Mouse (Mus musculus) sigmoid colon, adult 10 weeks (tissue): ENCODE results near the gene Lrrc74b. TPM values are rescaled to one million over a fixed set of nuclear protein-coding genes. Genes with fewer than 3 reads are reported as not detected.

Source experiments
- polyA plus RNA-seq: library from polyadenylated mRNA; stranded (reverse); fragments of 350-450 nt; fragmentation: Illumina TruSeq; extraction: RNeasy Lipid Tissue Mini Kit (QIAGEN cat#74804); gene quantifications from one replicate; pipeline ENCODE4 v1.2.3, GENCODE M21; 2014; ENCODE audit warnings: low read depth, low replicate concordance

Gene Lrrc74b
- polyA plus RNA-seq: 0.32 TPM

DNA sequence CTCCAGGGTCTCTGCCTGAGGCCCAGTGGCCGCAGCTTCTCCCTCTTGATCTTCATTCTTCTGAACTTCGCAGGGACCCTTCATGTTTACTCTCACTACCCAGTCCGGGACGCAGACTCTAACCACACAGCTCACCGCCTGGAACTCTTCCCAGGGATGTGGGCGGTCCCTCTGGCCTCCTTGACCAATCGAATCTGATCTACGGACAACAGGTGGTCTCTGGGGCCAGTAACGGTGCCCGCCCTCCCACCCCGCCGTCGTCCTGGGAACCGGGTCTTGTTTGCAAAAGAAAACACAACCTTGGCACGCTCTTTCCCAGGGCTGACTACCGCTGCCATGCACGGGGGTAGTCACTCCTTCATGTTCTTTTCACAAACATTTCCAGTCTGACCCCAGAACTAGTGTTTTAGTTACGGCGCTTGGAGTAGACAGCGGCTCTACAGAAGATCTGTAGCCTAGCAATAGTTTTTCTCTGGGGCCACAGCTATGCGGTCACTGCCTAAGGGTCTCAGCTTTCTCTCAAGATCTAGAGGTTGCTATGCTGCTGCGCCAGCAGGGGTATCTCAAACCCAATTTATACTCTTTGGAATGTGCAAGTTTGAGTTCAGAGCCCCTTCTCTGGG is at the start of gene Lrrc74b:
Gene Lrrc74b (minus strand): TSS at position 120 of the 623 bp plus-strand sequence.

DNA sequence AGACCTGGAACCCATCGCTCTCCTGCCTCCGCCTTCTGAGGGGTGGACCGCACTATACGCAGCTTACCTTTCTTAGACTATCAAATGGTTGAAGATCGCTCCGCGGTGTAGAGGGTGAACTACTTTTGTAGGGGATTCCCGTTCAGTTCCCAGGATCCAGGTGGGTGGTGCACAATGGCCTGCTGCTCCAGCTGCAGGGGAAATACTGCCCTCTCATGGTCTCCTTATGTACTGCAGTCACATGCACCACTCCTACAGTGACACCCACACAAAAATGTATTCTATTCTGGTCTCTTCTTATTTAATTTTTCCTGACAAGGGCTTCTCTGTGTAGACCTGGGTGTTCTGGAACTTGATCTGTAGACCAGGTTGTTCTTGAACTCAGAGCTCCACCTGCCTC is 22.0 kb upstream of the Lrrc74b start, which contains the start of gene Slc7a4:
Gene Slc7a4 (minus strand): TSS at position 151 of the 400 bp plus-strand sequence.

GRCm38 (mm10) chr16:17561751-17562208 is 733 bp upstream of the Lrrc74b start, which contains the start of gene P2rx6:
TSS of gene P2rx6 (plus strand) at chr16:17561885.

DNA sequence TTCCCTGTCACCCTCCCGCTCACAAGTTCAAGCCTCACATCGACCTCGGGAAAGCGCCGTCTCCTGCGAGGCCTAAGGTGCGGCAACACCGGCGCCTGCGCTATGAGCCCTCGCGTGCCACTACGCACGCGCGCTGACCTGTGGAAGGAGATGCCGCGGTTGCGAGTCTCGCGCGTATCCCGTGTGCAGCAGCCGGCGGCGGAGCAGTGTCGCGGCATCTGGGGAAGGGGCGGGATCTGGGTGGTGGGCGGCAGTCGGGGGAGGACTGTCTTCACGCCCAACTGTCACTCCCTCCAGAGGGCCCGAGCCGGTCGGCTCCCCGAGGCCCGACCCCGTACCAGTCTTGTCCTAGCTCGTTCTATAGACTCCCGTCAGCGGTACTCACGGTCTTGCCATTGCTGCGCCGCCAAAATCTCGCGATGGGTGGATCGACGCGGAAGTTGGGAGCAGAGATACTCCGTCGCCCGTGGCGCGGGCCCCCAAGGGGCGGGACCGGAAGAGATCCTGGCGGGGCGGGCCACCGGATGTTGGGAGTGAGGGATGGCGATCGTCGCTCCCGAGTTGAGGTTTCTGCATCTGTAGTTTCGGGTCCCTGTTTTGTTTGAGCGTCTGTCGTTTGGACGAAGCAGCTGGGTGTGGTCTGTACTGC is 30.3 kb downstream of the Lrrc74b start, which contains the start of gene Thap7:
Gene Thap7 (minus strand): TSS at position 497 of the 649 bp plus-strand sequence.

DNA sequence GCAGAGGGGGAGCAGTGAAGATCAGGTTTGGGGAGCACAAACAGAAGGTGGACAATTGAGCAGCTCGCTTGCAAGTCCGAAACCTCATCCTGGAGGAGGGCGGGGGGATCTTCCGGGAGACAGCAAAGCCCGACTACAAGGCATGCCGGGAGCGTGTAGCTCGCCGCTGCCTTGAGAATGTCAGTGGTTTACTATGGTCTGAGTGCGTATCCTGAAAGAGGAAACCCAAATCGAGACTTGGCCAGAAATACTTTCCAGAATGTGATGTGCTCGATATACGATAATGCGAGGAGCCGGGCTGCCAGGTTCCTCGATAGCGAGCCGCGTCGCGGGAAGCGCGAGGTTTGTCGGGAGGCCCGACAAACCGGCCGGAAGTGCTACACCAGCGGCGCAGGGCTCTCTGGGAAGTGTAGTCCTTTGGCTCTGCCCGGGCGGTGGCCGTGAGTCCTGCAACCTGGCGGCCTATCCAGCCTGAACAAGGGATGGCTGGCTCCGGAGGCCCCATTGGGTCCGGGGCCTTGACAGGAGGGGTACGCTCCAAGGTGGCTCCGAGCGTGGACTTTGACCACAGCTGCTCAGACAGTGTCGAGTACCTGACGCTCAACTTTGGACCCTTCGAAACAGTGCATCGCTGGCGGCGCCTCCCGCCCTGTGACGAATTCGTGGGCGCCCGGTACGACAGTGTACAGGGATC is 52.4 kb downstream of the Lrrc74b start, which contains the start of gene Lztr1:
Gene Lztr1 (plus strand): TSS at position 143 of the 694 bp plus-strand sequence.

Other genes with a start within 250 kb of the Lrrc74b start
- not detected for gene Serpind1, start 229.9 kb downstream of the Lrrc74b start, polyA plus RNA-seq
- gene Snap29, start 155.3 kb downstream of the Lrrc74b start, polyA plus RNA-seq: 81.2 TPM
- gene Pi4ka, start 154.9 kb downstream of the Lrrc74b start, polyA plus RNA-seq: 17.7 TPM
- 28.2 TPM for gene Crkl, start 109.3 kb downstream of the Lrrc74b start, polyA plus RNA-seq
- 0.38 TPM for gene Aifm3, start 71.6 kb downstream of the Lrrc74b start, polyA plus RNA-seq
- 17.8 TPM for gene Lztr1, start 52.6 kb downstream of the Lrrc74b start, polyA plus RNA-seq
- 1.3 TPM for gene Thap7, start 30.1 kb downstream of the Lrrc74b start, polyA plus RNA-seq
- 0.28 TPM for gene P2rx6, start 638 bp upstream of the Lrrc74b start, polyA plus RNA-seq
- gene Slc7a4, start 22.0 kb upstream of the Lrrc74b start, polyA plus RNA-seq: 0.32 TPM
- gene Smpd4, start 58.1 kb upstream of the Lrrc74b start, polyA plus RNA-seq: 15.8 TPM
- gene Ccdc74a, start 85.2 kb upstream of the Lrrc74b start, polyA plus RNA-seq: 0.85 TPM
- gene Med15, start 171.6 kb upstream of the Lrrc74b start, polyA plus RNA-seq: 13.7 TPM
- gene Klhl22, start 198.4 kb upstream of the Lrrc74b start, polyA plus RNA-seq: 10.7 TPM
- gene Scarf2, start 236.0 kb upstream of the Lrrc74b start, polyA plus RNA-seq: not detected